Mouse (Mus musculus) liver, postnatal 0 days (tissue): Measurements from ENCODE around the gene Olfr373.

Source experiments
- CTCF ChIP-seq: sonication (generic); IDR thresholded peaks from 2 replicates; pipeline ENCODE4 v1.5.1; 2016; ENCODE audit warnings: antibody characterized with exemption, low read depth
- EP300 ChIP-seq: IDR thresholded peaks from 2 replicates; pipeline ENCODE4 v1.6.1; 2016; ENCODE audit warnings: antibody characterized with exemption, low read depth, mild to moderate bottlenecking

- TF ChIP-seq EP300 = 0 out of 2 replicates have a peak, but pooled peaks have one; percentile 24
- TF ChIP-seq CTCF = no peak
These were observed 53.5 kb downstream of the Olfr373 start for GRCm38 (mm10) chr8:72136302-72136978.
